Mouse (Mus musculus) lung, adult 2 months (tissue): ENCODE measurements around the gene Lrrc8c.

ENCODE experiments used
- CTCF ChIP-seq: fragments of 200-500 bp; IDR thresholded peaks from 2 replicates; pipeline ENCODE4 v1.5.1; 2011; ENCODE audit warnings: mild to moderate bottlenecking, low read length, control low read depth; ENCODE audit not compliant: insufficient read depth
- POLR2A ChIP-seq: fragments of 200-500 bp; IDR thresholded peaks from 2 replicates; pipeline ENCODE4 v1.6.1; 2011; ENCODE audit warnings: low read depth, mild to moderate bottlenecking, control low read depth, low read length, borderline replicate concordance; ENCODE audit errors: extremely low read depth

DNA sequence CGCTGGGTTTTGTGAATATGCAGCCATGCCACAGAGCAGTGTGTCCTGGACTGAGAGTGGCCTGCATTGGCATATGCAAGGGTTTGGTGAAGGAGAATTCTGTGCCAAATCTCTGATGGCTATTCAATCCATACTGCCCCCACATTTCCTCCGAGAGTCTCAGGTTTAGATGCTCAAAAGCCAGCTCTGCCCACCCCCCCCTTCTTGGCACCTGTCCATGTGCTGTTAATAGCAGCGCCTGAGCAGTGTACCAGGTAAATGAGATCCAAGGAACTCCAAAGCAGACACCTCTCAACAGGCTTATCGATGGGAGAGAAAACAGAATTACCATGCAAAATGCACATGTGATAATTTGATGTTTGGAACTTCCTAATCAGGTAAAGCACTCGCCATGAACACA is 29.0 kb upstream of the Lrrc8c start:
- TF ChIP-seq POLR2A: no peak
- TF ChIP-seq CTCF: no peak
